Mouse (Mus musculus): ENCODE results near the gene Tmco4. TPM values are rescaled to one million over a fixed set of nuclear protein-coding genes. Genes with fewer than 3 reads are reported as not detected.

Tmco4 gene
- total RNA-seq, 2 experiments from 2014 or later, result 2.0 to 2.5 TPM

DNA sequence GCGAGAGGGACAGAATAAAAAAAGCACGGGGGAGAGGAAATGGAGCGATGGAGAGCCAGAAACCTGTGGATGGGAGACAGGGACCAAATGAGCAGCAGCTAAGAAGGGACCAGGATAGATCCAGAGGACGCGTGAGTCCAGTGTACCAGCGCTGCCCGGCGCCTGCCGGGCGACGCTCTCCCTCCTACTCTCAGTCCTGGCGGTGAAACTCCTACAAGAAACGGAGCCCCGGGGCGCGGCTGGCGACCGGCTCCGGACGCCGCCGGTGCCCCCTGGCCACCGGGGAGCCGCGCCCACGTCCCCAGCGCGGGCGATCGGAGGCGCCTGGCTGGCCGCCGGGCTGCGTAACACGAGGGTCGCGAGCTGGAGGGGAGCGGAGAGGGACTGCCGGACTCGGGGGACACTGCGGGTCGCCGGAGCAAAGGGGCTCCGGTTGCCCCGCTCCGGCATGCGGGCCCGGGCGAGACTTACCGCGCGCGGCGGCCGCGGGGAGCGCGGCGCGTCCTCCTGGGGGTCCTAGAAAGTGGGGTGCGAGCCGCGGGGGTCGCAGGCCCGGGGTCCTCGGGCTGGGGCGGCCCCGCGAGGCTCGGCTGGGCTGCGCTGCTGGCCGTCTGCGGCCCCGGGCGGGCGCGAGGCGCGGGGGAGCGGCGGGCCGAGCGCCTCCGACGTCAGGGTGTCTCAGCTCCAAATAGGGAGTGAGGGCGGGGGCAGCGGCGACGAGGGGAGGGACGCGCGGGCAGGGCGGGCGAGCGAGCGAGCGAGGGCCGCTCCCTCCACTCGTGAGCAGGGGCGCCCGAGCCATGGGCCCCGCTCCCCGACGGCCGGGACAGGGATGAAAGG is 119.9 kb downstream of the Tmco4 start, which contains the start of gene Nbl1:
Nbl1 (minus strand) TSS at position 638 of the 840 bp plus-strand sequence.
- peak in 1 of 2 experiments; percentile 42 for DNase-seq

DNA sequence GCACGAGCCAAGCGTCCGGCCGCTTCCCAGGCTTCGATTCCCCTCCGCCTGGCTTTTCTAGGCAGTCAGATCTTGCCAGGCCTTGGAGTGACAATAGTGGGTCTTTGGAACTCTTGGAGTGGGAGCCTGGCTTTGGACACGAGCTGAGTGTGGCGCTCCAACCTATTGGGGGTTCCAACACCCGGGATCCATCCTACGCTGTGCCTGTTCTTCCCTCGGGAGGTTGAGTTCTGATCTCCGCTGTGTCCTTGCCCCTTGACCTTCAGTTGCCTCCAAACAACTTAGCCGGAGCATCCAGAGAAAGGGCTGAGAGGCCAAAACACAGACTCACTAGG is 120.5 kb downstream of the Tmco4 start:
- DNase-seq, result no peak

- no peak for DNase-seq
Observed at GRCm38 (mm10) chr4:139095406-139095805, 122.7 kb downstream of the Tmco4 start.

DNA sequence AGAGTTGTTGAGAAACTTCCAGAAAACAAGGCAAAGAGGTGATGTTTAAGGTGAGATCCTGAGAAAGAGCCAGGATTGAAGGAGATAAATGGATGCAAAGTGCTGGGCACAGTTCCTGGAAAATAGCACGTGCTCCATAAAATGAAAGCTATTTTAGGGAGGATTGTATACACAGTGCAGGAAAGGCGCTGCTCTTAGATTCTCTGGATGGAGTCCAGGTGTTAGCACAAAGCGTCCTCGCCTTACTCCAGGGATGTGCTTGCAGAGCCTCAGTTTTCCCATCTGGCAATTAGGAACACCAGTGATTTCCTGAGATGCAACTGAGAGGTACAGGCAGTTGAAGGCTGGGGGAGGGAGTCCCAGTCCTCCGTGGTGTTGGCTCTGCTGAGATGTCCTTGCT is 123.5 kb downstream of the Tmco4 start:
- no peak for DNase-seq

- DNase-seq, result no peak
Observed at GRCm38 (mm10) chr4:139100326-139100725, 127.6 kb downstream of the Tmco4 start.

- DNase-seq, result no peak
Observed at GRCm38 (mm10) chr4:139101546-139101945, 128.9 kb downstream of the Tmco4 start.

DNA sequence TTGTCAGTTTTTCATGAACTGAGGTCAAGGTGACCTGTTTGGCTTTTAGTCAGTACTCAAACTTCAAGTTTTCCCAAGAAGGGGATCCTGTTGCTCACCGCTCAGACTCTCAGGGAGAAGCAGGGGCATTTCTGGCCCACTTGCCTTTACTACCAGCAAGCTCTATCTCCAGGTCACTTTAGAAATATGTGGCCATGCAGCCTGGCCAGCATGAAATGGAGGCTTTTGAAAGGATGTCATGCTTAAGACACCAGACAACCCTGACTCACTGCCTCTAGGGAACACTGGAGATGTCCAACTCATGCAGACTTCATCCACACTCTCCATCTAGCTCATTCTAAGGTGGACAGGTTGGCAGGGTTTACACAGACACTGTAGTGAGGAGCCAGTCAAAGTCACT is 132.8 kb downstream of the Tmco4 start:
- no peak for DNase-seq

Other genes with a start within 250 kb of the Tmco4 start
- under 1 TPM; 0.10 to 0.22 TPM for gene Pla2g2c, start 248.1 kb upstream of the Tmco4 start, total RNA-seq (2021)
- 1 to 10 TPM in 1 of 2 experiments, under 1 TPM in 1; 0.80 to 1.2 TPM for gene Ubxn10, start 235.7 kb upstream of the Tmco4 start, total RNA-seq (2021)
- gene Pla2g2f, start 215.3 kb upstream of the Tmco4 start, total RNA-seq (2021), result 1 to 10 TPM; 1.2 to 1.9 TPM
- under 1 TPM; 0.23 to 0.40 TPM for gene Pla2g2d, start 197.2 kb upstream of the Tmco4 start, total RNA-seq (2021)
- gene Pla2g5, start 109.4 kb upstream of the Tmco4 start, total RNA-seq (2021), result under 1 TPM; 0.70 to 0.73 TPM
- gene Gm13030, start 98.9 kb upstream of the Tmco4 start, total RNA-seq (2021), result not detected
- not detected for gene Pla2g2e, start 94.9 kb upstream of the Tmco4 start, total RNA-seq (2021)
- 10 to 100 TPM; 10.8 to 12.8 TPM for gene Otud3, start 58.9 kb upstream of the Tmco4 start, total RNA-seq (2021)
- gene Rnf186, start 5.8 kb upstream of the Tmco4 start, total RNA-seq (2021), result not detected
- gene Htr6, start 102.7 kb downstream of the Tmco4 start, total RNA-seq (2021), result 1 to 10 TPM; 6.5 to 8.8 TPM
- gene Nbl1, start 120.1 kb downstream of the Tmco4 start, total RNA-seq (2021), result 10 to 100 TPM; 77.2 to 86.8 TPM
- 100 to 1,000 TPM; 198 to 212 TPM for gene Minos1, start 158.2 kb downstream of the Tmco4 start, total RNA-seq (2021)
- gene Capzb, start 220.0 kb downstream of the Tmco4 start, total RNA-seq (2021), result 100 to 1,000 TPM; 417 to 423 TPM